Mouse (Mus musculus): Measurements from ENCODE around the gene Gm20388. TPM values are rescaled to one million over a fixed set of nuclear protein-coding genes. Genes with fewer than 3 reads are reported as not detected.

Gm20388 gene
- polyA plus RNA-seq, 1 experiment from 2014 or later, result not detected

- Histone ChIP-seq H3K9ac (ENCODE audit: low read length) (peak overlapping the region; percentile 69), H3K4me2 (ENCODE audit: low read depth, low read length) (peak overlapping the region; percentile 79), H3K4me3 (ENCODE audit: low read length) (peak overlapping the region; percentile 57), H3K4me1 (replicated peaks; ENCODE audit: control insufficient read depth, insufficient read depth, low read length) (peaks cover 7% of the 10 kb centered on the region), H3K27me3 (ENCODE audit: control insufficient read depth, insufficient read depth, low read depth, low read length) (peaks cover 48% of the 10 kb centered on the region), H3K9me3 (ENCODE audit: control insufficient read depth, low read length) (no peaks in the 10 kb centered on the region), H3K27ac (ENCODE audit: low read length) (peak overlapping the region; percentile 82), H3K36me3 (ENCODE audit: control insufficient read depth, insufficient read depth, low read length) (no peaks in the 10 kb centered on the region)
- ATAC-seq (ENCODE audit: low read depth), result no peak
- 6% methylated on average over 40 of the region's 40 CpGs for WGBS
Measured at GRCm38 (mm10) chr8:121088871-121089630, 1178.4 kb downstream of the Gm20388 start.

GRCm38 (mm10) chr8:121089631-121090380 lies 1179.2 kb downstream of the Gm20388 start:
- Histone ChIP-seq H3K4me1 (replicated peaks; ENCODE audit: control insufficient read depth, insufficient read depth, low read length) (peaks cover 7% of the 10 kb centered on the region), H3K27ac (ENCODE audit: low read length) (peak overlapping the region; percentile 82), H3K9me3 (ENCODE audit: control insufficient read depth, low read length) (no peaks in the 10 kb centered on the region), H3K9ac (ENCODE audit: low read length) (peak overlapping the region; percentile 69), H3K27me3 (ENCODE audit: control insufficient read depth, insufficient read depth, low read depth, low read length) (peaks cover 40% of the 10 kb centered on the region), H3K4me2 (ENCODE audit: low read depth, low read length) (peak overlapping the region; percentile 79), H3K36me3 (ENCODE audit: control insufficient read depth, insufficient read depth, low read length) (no peaks in the 10 kb centered on the region), H3K4me3 (ENCODE audit: low read length) (peak overlapping the region; percentile 57)
- 0 out of 2 replicates have a peak, but pooled peaks have one; percentile 2 for ATAC-seq (ENCODE audit: low read depth)
- WGBS, result 10% methylated on average over 32 of the region's 32 CpGs

- peaks cover 31% of the 10 kb centered on the region for H3K27me3 ChIP-seq (ENCODE audit: control insufficient read depth, insufficient read depth, low read depth, low read length)
- ATAC-seq (ENCODE audit: low read depth), result peak; percentile 24; the same call in 1 of the 2 replicates
Measured at GRCm38 (mm10) chr8:121090716-121091115, 1180.1 kb downstream of the Gm20388 start.

GRCm38 (mm10) chr8:121092141-121092540 lies 1181.5 kb downstream of the Gm20388 start:
- Histone ChIP-seq H3K27me3 (ENCODE audit: control insufficient read depth, insufficient read depth, low read depth, low read length) (peaks cover 22% of the 10 kb centered on the region), H3K4me3 (ENCODE audit: low read length) (no peak overlapping the region), H3K4me1 (replicated peaks; ENCODE audit: control insufficient read depth, insufficient read depth, low read length) (peaks cover 7% of the 10 kb centered on the region), H3K9me3 (ENCODE audit: control insufficient read depth, low read length) (no peaks in the 10 kb centered on the region), H3K27ac (ENCODE audit: low read length) (peak overlapping the region; percentile 26; the same call in 1 of the 2 replicates), H3K4me2 (ENCODE audit: low read depth, low read length) (peak overlapping the region; percentile 25; the same call in 1 of the 2 replicates), H3K36me3 (ENCODE audit: control insufficient read depth, insufficient read depth, low read length) (peaks cover 2% of the 10 kb centered on the region; the same call in 1 of the 2 replicates), H3K9ac (ENCODE audit: low read length) (no peak overlapping the region)
- WGBS, result 23% methylated on average over 6 of the region's 6 CpGs
- peak; percentile 32; the same call in 1 of the 2 replicates for ATAC-seq (ENCODE audit: low read depth)

More at GRCm38 (mm10) chr8:121090716-121091115, 1180.1 kb downstream of the Gm20388 start:
- peak overlapping the region; percentile 82 for H3K27ac ChIP-seq (ENCODE audit: low read length)
- H3K9me3 ChIP-seq (ENCODE audit: control insufficient read depth, low read length), result no peaks in the 10 kb centered on the region
- WGBS, result 0% methylated on average over 1 of the region's 1 CpGs
- H3K36me3 ChIP-seq (ENCODE audit: control insufficient read depth, insufficient read depth, low read length), result no peaks in the 10 kb centered on the region
- H3K4me3 ChIP-seq (ENCODE audit: low read length), result peak overlapping the region; percentile 57
- H3K4me2 ChIP-seq (ENCODE audit: low read depth, low read length), result peak overlapping the region; percentile 79; the same call in 1 of the 2 replicates
- peaks cover 7% of the 10 kb centered on the region for H3K4me1 ChIP-seq (replicated peaks; ENCODE audit: control insufficient read depth, insufficient read depth, low read length)
- H3K9ac ChIP-seq (ENCODE audit: low read length), result peak overlapping the region; percentile 69

- H3K27ac ChIP-seq (ENCODE audit: low read length), result peak overlapping the region; percentile 26; the same call in 1 of the 2 replicates
- H3K27me3 ChIP-seq (ENCODE audit: control insufficient read depth, insufficient read depth, low read depth, low read length), result peaks cover 22% of the 10 kb centered on the region
- H3K9me3 ChIP-seq (ENCODE audit: control insufficient read depth, low read length), result no peaks in the 10 kb centered on the region
- 1% methylated on average over 16 of the region's 16 CpGs for WGBS
- H3K4me3 ChIP-seq (ENCODE audit: low read length), result no peak overlapping the region
- peaks cover 7% of the 10 kb centered on the region for H3K4me1 ChIP-seq (replicated peaks; ENCODE audit: control insufficient read depth, insufficient read depth, low read length)
- no peak overlapping the region for H3K9ac ChIP-seq (ENCODE audit: low read length)
- peak overlapping the region; percentile 25; the same call in 1 of the 2 replicates for H3K4me2 ChIP-seq (ENCODE audit: low read depth, low read length)
- peaks cover 3% of the 10 kb centered on the region; the same call in 1 of the 2 replicates for H3K36me3 ChIP-seq (ENCODE audit: control insufficient read depth, insufficient read depth, low read length)
- peak; percentile 50 for ATAC-seq (ENCODE audit: low read depth)
Measured at GRCm38 (mm10) chr8:121092627-121093026, 1182.0 kb downstream of the Gm20388 start.

GRCm38 (mm10) chr8:121093496-121093895 lies 1182.9 kb downstream of the Gm20388 start:
- peaks cover 7% of the 10 kb centered on the region for H3K36me3 ChIP-seq (ENCODE audit: control insufficient read depth, insufficient read depth, low read length)
- H3K4me2 ChIP-seq (ENCODE audit: low read depth, low read length), result no peak overlapping the region
- peaks cover 22% of the 10 kb centered on the region for H3K27me3 ChIP-seq (ENCODE audit: control insufficient read depth, insufficient read depth, low read depth, low read length)
- 71% methylated on average over 6 of the region's 6 CpGs for WGBS
- no peaks in the 10 kb centered on the region for H3K9me3 ChIP-seq (ENCODE audit: control insufficient read depth, low read length)
- H3K9ac ChIP-seq (ENCODE audit: low read length), result no peak overlapping the region
- H3K4me1 ChIP-seq (replicated peaks; ENCODE audit: control insufficient read depth, insufficient read depth, low read length), result peaks cover 7% of the 10 kb centered on the region
- no peak for ATAC-seq (ENCODE audit: low read depth)
- no peak overlapping the region for H3K27ac ChIP-seq (ENCODE audit: low read length)
- no peak overlapping the region for H3K4me3 ChIP-seq (ENCODE audit: low read length)

GRCm38 (mm10) chr8:121104049-121104818 lies 1193.6 kb downstream of the Gm20388 start:
- H3K4me3 ChIP-seq (ENCODE audit: low read length), result no peak overlapping the region
- H3K9ac ChIP-seq (ENCODE audit: low read length), result no peak overlapping the region
- 44% methylated on average over 17 of the region's 17 CpGs for WGBS
- peak; percentile 13; the same call in 1 of the 2 replicates for ATAC-seq (ENCODE audit: low read depth)
- peaks cover 8% of the 10 kb centered on the region for H3K4me1 ChIP-seq (replicated peaks; ENCODE audit: control insufficient read depth, insufficient read depth, low read length)
- H3K36me3 ChIP-seq (ENCODE audit: control insufficient read depth, insufficient read depth, low read length), result peaks cover 25% of the 10 kb centered on the region
- H3K27ac ChIP-seq (ENCODE audit: low read length), result no peak overlapping the region
- no peaks in the 10 kb centered on the region for H3K27me3 ChIP-seq (ENCODE audit: control insufficient read depth, insufficient read depth, low read depth, low read length)
- no peak overlapping the region for H3K4me2 ChIP-seq (ENCODE audit: low read depth, low read length)
- no peaks in the 10 kb centered on the region for H3K9me3 ChIP-seq (ENCODE audit: control insufficient read depth, low read length)

GRCm38 (mm10) chr8:121107668-121108656 lies 1197.3 kb downstream of the Gm20388 start, which contains the start of gene Mthfsd:
TSS of gene Mthfsd (minus strand) at chr8:121108392.
- Histone ChIP-seq H3K36me3 (ENCODE audit: control insufficient read depth, insufficient read depth, low read length) (peaks cover 3% of the 10 kb centered on the region), H3K9me3 (ENCODE audit: control insufficient read depth, low read length) (no peaks in the 10 kb centered on the region), H3K4me3 (ENCODE audit: low read length) (peak within 1 kb of the TSS; percentile 90), H3K4me2 (ENCODE audit: low read depth, low read length) (peak within 1 kb of the TSS; percentile 89), H3K27ac (ENCODE audit: low read length) (peak within 1 kb of the TSS; percentile 67), H3K27me3 (ENCODE audit: control insufficient read depth, insufficient read depth, low read depth, low read length) (peaks cover 3% of the 10 kb centered on the region), H3K9ac (ENCODE audit: low read length) (peak within 1 kb of the TSS; percentile 96), H3K4me1 (replicated peaks; ENCODE audit: control insufficient read depth, insufficient read depth, low read length) (peaks cover 8% of the 10 kb centered on the region)
- ATAC-seq (ENCODE audit: low read depth), result peak; percentile 93
- WGBS, result under 1% methylated on average over 75 of the region's 75 CpGs
